Mouse (Mus musculus) adrenal gland, postnatal 10 days (tissue): ENCODE measurements around the gene Tbx4. TPM values are rescaled to one million over a fixed set of nuclear protein-coding genes. Genes with fewer than 3 reads are reported as not detected.

ENCODE experiments used
- total RNA-seq, 2 experiments: library from RNA; stranded (reverse); gene quantifications; 2 replicates each; pipeline ENCODE4 v1.2.3; 2021

Tbx4 gene
- total RNA-seq, 2 experiments from 2014 or later: 0.12 TPM; not detected in 1

Other genes starting within 250 kb of the Tbx4 start
- 10 to 100 TPM; 27.5 to 31.5 TPM for gene Tbx2, start 53.9 kb upstream of the Tbx4 start, total RNA-seq
- gene Gm11444, start 36.1 kb upstream of the Tbx4 start, total RNA-seq: not detected